Mouse (Mus musculus) ovary, postnatal 14 days (tissue): ENCODE results near the gene Olfr141.

ENCODE experiments used
- DNase-seq: peaks from one replicate; pipeline ENCODE4 v3.0.0; 2022; ENCODE audit warnings: low spot score

The Olfr141 gene

GRCm38 (mm10) chr2:86809918-86810317 lies at the start of gene Olfr141:
Gene Olfr141, minus strand, starts transcription at chr2:86810018.
- DNase-seq: no peak

GRCm38 (mm10) chr2:86851596-86851995 lies 41.8 kb upstream of the Olfr141 start, which contains the start of gene Olfr1095:
Gene Olfr1095, minus strand, starts transcription at chr2:86851696.
- no peak for DNase-seq

GRCm38 (mm10) chr2:86824363-86824762 lies 14.5 kb upstream of the Olfr141 start, which contains the start of gene Olfr1094:
Gene Olfr1094, plus strand, starts transcription at chr2:86824663.
- no peak for DNase-seq

GRCm38 (mm10) chr2:86782179-86782578 lies 27.6 kb downstream of the Olfr141 start, which contains the start of gene Olfr1093:
Gene Olfr1093, plus strand, starts transcription at chr2:86782479.
- DNase-seq: no peak

- no peak for DNase-seq
Observed at GRCm38 (mm10) chr2:86761050-86761449, 48.8 kb downstream of the Olfr141 start.

- DNase-seq: no peak
Observed at GRCm38 (mm10) chr2:86758893-86759292, 50.9 kb downstream of the Olfr141 start, which contains the start of gene Olfr1090. Gene Olfr1090, minus strand, starts transcription at chr2:86758993.
